Mouse (Mus musculus): ENCODE measurements around the gene Tjp2. TPM values are rescaled to one million over a fixed set of nuclear protein-coding genes. Genes with fewer than 3 reads are reported as not detected.

Gene Tjp2
- total and polyA plus RNA-seq, 3 experiments, result 9.0 to 17.8 (median 13.7) TPM

GRCm38 (mm10) chr19:24080417-24081080 lies 144.3 kb downstream of the Tjp2 start:
- Histone ChIP-seq H3K4me3 (replicated peaks in 1 of 3; ENCODE audit: low read depth in 2 of 3, low read length in 2 of 3, poor library complexity in 1 of 3) (peak overlapping the region in 1 of 3 experiments; percentile 19), H3K79me2 (replicated peaks; ENCODE audit: control insufficient read depth, extremely low read depth, insufficient read depth, poor library complexity, severe bottlenecking) (no peaks in the 10 kb centered on the region), H3K4me1 (ENCODE audit: control insufficient read depth in 1 of 2, insufficient read depth in 2 of 2) (peaks cover 6 to 16% of the 10 kb centered on the region in 2 experiments; a peak in 3 of 4 replicates), H3K27me3 (replicated peaks) (no peaks in the 10 kb centered on the region), H3K27ac (ENCODE audit: insufficient read depth, low read depth) (no peak overlapping the region), H3K9ac (ENCODE audit: insufficient read depth, low read depth) (no peak overlapping the region), H3K36me3 (replicated peaks in 1 of 2; ENCODE audit: control insufficient read depth in 1 of 2, insufficient read depth in 1 of 2, low read length in 1 of 2) (no peaks in the 10 kb centered on the region), H3K4me2 (ENCODE audit: insufficient read depth, low read depth, poor library complexity, severe bottlenecking) (peak overlapping the region; percentile 48), H3K9me3 (replicated peaks; ENCODE audit: low read length) (no peaks in the 10 kb centered on the region)
- no peak for TF ChIP-seq MXI1 (IDR thresholded peaks at IDR 0.05; ENCODE audit: low read depth, low read length)
- no peak for TF ChIP-seq ZC3H11A (IDR thresholded peaks at IDR 0.05; ENCODE audit: low read depth, low read length)
- no peak for TF ChIP-seq ELF1 (IDR thresholded peaks at IDR 0.05; ENCODE audit: low read depth, low read length)
- dilution Hi-C loops (cut with MboI; ENCODE audit: extremely low pct_ligation_motif_present, extremely low pct_unique_long_range_greater_than_20kb, low sequenced_read_pairs) (no loop called here), in situ Hi-C loops (cut with MboI; ENCODE audit: low pct_ligation_motif_present, low pct_unique_long_range_greater_than_20kb, low sequenced_read_pairs) (no loop called here)
- DNase-seq (ENCODE audit: extremely low read depth), result peak; percentile 43

GRCm38 (mm10) chr19:24077658-24078057 lies 147.2 kb downstream of the Tjp2 start:
- Histone ChIP-seq H3K9ac (ENCODE audit: insufficient read depth, low read depth) (no peak overlapping the region), H3K36me3 (replicated peaks in 1 of 2; ENCODE audit: control insufficient read depth in 1 of 2, insufficient read depth in 1 of 2, low read length in 1 of 2) (no peaks in the 10 kb centered on the region), H3K4me2 (ENCODE audit: insufficient read depth, low read depth, poor library complexity, severe bottlenecking) (no peak overlapping the region), H3K9me3 (replicated peaks; ENCODE audit: low read length) (no peaks in the 10 kb centered on the region), H3K79me2 (replicated peaks; ENCODE audit: control insufficient read depth, extremely low read depth, insufficient read depth, poor library complexity, severe bottlenecking) (no peaks in the 10 kb centered on the region), H3K27ac (ENCODE audit: insufficient read depth, low read depth) (no peak overlapping the region), H3K4me1 (ENCODE audit: control insufficient read depth in 1 of 2, insufficient read depth in 2 of 2) (peaks cover 6 to 17% of the 10 kb centered on the region in 2 experiments; a peak in 3 of 4 replicates), H3K4me3 (replicated peaks in 1 of 3; ENCODE audit: low read depth in 2 of 3, low read length in 2 of 3, poor library complexity in 1 of 3) (no peak overlapping the region), H3K27me3 (replicated peaks) (no peaks in the 10 kb centered on the region)
- dilution Hi-C loops (cut with MboI; ENCODE audit: extremely low pct_ligation_motif_present, extremely low pct_unique_long_range_greater_than_20kb, low sequenced_read_pairs), result no loop called here
- TF ChIP-seq BHLHE40 (IDR thresholded peaks at IDR 0.05; ENCODE audit: low read depth, low read length) (no peak), IRF4 (IDR thresholded peaks at IDR 0.05; ENCODE audit: low read depth, low read length) (no peak), SIN3A (IDR thresholded peaks at IDR 0.05; ENCODE audit: low read length) (no peak), MXI1 (IDR thresholded peaks at IDR 0.05; ENCODE audit: low read depth, low read length) (no peak), JUN (IDR thresholded peaks at IDR 0.05; ENCODE audit: insufficient read depth, low read depth, low read length) (no peak), USF2 (conservative IDR thresholded peaks at IDR 0.05; ENCODE audit: low read depth, low read length) (no peak), ZKSCAN1 (IDR thresholded peaks at IDR 0.05; ENCODE audit: borderline replicate concordance, low read depth, low read length) (no peak), CHD2 (IDR thresholded peaks at IDR 0.05; ENCODE audit: low read length) (no peak), RCOR1 (conservative IDR thresholded peaks at IDR 0.05; ENCODE audit: low read depth, low read length) (no peak), ELF1 (IDR thresholded peaks at IDR 0.05; ENCODE audit: low read depth, low read length) (no peak), TCF12 (IDR thresholded peaks at IDR 0.05; ENCODE audit: low read depth, low read length) (no peak)
- no peak for DNase-seq (ENCODE audit: extremely low read depth)
- in situ Hi-C loops (cut with MboI; ENCODE audit: low pct_ligation_motif_present, low pct_unique_long_range_greater_than_20kb, low sequenced_read_pairs), result no loop called here

DNA sequence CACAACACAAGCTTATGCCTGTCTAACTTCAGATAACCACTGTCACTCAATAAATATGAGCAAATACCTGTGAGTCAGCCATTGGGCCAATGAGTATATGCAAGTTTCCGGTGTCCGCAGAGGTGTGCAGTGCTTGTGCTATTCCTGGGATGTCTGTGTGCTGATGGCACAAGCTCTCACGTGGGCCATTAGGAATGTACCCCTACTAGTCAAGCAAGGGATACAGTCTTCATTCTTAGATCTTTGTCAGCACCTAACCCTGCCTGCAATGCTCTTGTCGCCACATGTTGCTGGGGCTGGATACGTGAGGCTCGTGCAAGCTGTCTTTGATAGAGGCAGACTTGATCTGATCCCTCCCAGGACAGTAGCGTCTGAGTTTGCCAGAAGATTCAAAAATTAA lies 148.3 kb downstream of the Tjp2 start:
- in situ Hi-C loops (cut with MboI; ENCODE audit: low pct_ligation_motif_present, low pct_unique_long_range_greater_than_20kb, low sequenced_read_pairs), result no loop called here
- H3K4me2 ChIP-seq (ENCODE audit: insufficient read depth, low read depth, poor library complexity, severe bottlenecking), result no peak overlapping the region
- H3K36me3 ChIP-seq (replicated peaks in 1 of 2; ENCODE audit: control insufficient read depth in 1 of 2, insufficient read depth in 1 of 2, low read length in 1 of 2), result no peaks in the 10 kb centered on the region
- no peaks in the 10 kb centered on the region for H3K9me3 ChIP-seq (replicated peaks; ENCODE audit: low read length)
- no peak for TF ChIP-seq CTCF (conservative IDR thresholded peaks at IDR 0.05 in 1 of 2, IDR thresholded peaks at IDR 0.05 in 1 of 2; ENCODE audit: low read depth in 2 of 2, low read length in 2 of 2)
- no peak for TF ChIP-seq E2F4 (IDR thresholded peaks at IDR 0.05; ENCODE audit: insufficient replicate concordance, low read depth, low read length)
- TF ChIP-seq SIN3A (IDR thresholded peaks at IDR 0.05; ENCODE audit: low read length), result no peak
- no peak for TF ChIP-seq ZKSCAN1 (IDR thresholded peaks at IDR 0.05; ENCODE audit: borderline replicate concordance, low read depth, low read length)
- no peak for TF ChIP-seq ETS1 (conservative IDR thresholded peaks at IDR 0.05; ENCODE audit: low read depth, low read length)
- no peaks in the 10 kb centered on the region for H3K79me2 ChIP-seq (replicated peaks; ENCODE audit: control insufficient read depth, extremely low read depth, insufficient read depth, poor library complexity, severe bottlenecking)
- H3K4me3 ChIP-seq (replicated peaks in 1 of 3; ENCODE audit: low read depth in 2 of 3, low read length in 2 of 3, poor library complexity in 1 of 3), result no peak overlapping the region
- H3K27me3 ChIP-seq (replicated peaks), result no peaks in the 10 kb centered on the region
- peaks cover 6 to 20% of the 10 kb centered on the region in 2 experiments; a peak in 3 of 4 replicates for H3K4me1 ChIP-seq (ENCODE audit: control insufficient read depth in 1 of 2, insufficient read depth in 2 of 2)
- no peak overlapping the region for H3K27ac ChIP-seq (ENCODE audit: insufficient read depth, low read depth)
- no peak overlapping the region for H3K9ac ChIP-seq (ENCODE audit: insufficient read depth, low read depth)
- dilution Hi-C loops (cut with MboI; ENCODE audit: extremely low pct_ligation_motif_present, extremely low pct_unique_long_range_greater_than_20kb, low sequenced_read_pairs), result no loop called here
- no peak for DNase-seq (ENCODE audit: extremely low read depth)
